Mouse (Mus musculus): ENCODE data around the gene Stip1. TPM values are rescaled to one million over a fixed set of nuclear protein-coding genes. Genes with fewer than 3 reads are reported as not detected.
"Not testable (repeated sequence)": the region's sequence is repeated elsewhere in the genome, so short reads cannot be mapped to it uniquely, and the experiment has no call there.

Gene Stip1
- polyA plus RNA-seq, 1 experiment from 2014 or later = 453 TPM

GRCm38 (mm10) chr19:6995255-6995991 is 44.3 kb downstream of the Stip1 start:
- ATAC-seq (ENCODE audit: insufficient number of reproducible peaks, low FRiP score, low TSS enrichment, low read depth) (no peak), DNase-seq (ENCODE audit: low spot score) (no peak)
- Histone ChIP-seq H3K4me3 (ENCODE audit: low read depth, low read length) (peak overlapping the region; percentile 52), H3K4me1 (ENCODE audit: control insufficient read depth, insufficient read depth, low read length) (peaks cover 20% of the 10 kb centered on the region), H3K9ac (ENCODE audit: low read length) (peak overlapping the region; percentile 55), H3K9me3 (ENCODE audit: control insufficient read depth, low read length) (no peaks in the 10 kb centered on the region), H3K27ac (replicated peaks; ENCODE audit: low read depth, low read length) (0 out of 2 replicates have a peak overlapping the region, but pooled peaks have one; percentile 33), H3K27me3 (ENCODE audit: control insufficient read depth, insufficient read depth, low read length) (no peaks in the 10 kb centered on the region), H3K36me3 (ENCODE audit: control insufficient read depth, insufficient read depth, low read length) (peaks cover 10% of the 10 kb centered on the region), H3K4me2 (ENCODE audit: low read depth, severe bottlenecking) (peak overlapping the region; percentile 82)
- WGBS = 49% methylated on average over 21 of the region's 21 CpGs

- H3K4me2 ChIP-seq (ENCODE audit: low read depth, severe bottlenecking) = peak overlapping the region; percentile 2; the same call in 1 of the 2 replicates
- no peak overlapping the region for H3K4me3 ChIP-seq (ENCODE audit: low read depth, low read length)
- H3K27ac ChIP-seq (replicated peaks; ENCODE audit: low read depth, low read length) = no peak overlapping the region
- DNase-seq (ENCODE audit: low spot score) (no peak), ATAC-seq (ENCODE audit: insufficient number of reproducible peaks, low FRiP score, low TSS enrichment, low read depth) (no peak)
- no peak overlapping the region for H3K9ac ChIP-seq (ENCODE audit: low read length)
- peaks cover 20% of the 10 kb centered on the region for H3K4me1 ChIP-seq (ENCODE audit: control insufficient read depth, insufficient read depth, low read length)
- WGBS = 78% methylated on average over 8 of the region's 8 CpGs
- H3K27me3 ChIP-seq (ENCODE audit: control insufficient read depth, insufficient read depth, low read length) = no peaks in the 10 kb centered on the region
- H3K9me3 ChIP-seq (ENCODE audit: control insufficient read depth, low read length) = no peaks in the 10 kb centered on the region
- H3K36me3 ChIP-seq (ENCODE audit: control insufficient read depth, insufficient read depth, low read length) = peaks cover 10% of the 10 kb centered on the region
These were observed 45.3 kb downstream of the Stip1 start for GRCm38 (mm10) chr19:6994489-6994888.

DNA sequence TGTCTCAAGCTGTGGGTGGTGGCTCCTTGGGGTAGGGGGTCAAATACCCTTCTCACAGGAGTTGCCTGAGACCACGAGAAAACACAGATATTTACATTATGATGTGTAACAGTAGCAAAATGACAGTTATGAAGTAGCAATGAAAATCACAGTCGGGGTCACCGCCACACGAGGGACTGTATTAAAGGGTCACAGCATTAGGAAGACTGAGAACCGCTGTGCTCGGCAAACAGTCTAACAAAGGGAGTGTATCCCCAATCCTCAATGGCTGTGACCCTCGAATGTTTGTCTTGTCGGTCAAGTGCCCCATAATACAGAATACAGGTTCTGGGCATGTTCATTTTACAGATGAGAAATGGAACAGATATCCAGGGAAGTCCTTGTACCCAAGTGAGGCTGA is 45.8 kb downstream of the Stip1 start:
- H3K4me3 ChIP-seq (ENCODE audit: low read depth, low read length) = no peak overlapping the region
- DNase-seq (ENCODE audit: low spot score) = no peak
- peaks cover 20% of the 10 kb centered on the region for H3K4me1 ChIP-seq (ENCODE audit: control insufficient read depth, insufficient read depth, low read length)
- no peak overlapping the region for H3K4me2 ChIP-seq (ENCODE audit: low read depth, severe bottlenecking)
- peaks cover 6% of the 10 kb centered on the region; the same call in 1 of the 2 replicates for H3K36me3 ChIP-seq (ENCODE audit: control insufficient read depth, insufficient read depth, low read length)
- H3K9ac ChIP-seq (ENCODE audit: low read length) = no peak overlapping the region
- 90% methylated on average over 8 of the region's 8 CpGs for WGBS
- no peak for ATAC-seq (ENCODE audit: insufficient number of reproducible peaks, low FRiP score, low TSS enrichment, low read depth)
- no peaks in the 10 kb centered on the region for H3K27me3 ChIP-seq (ENCODE audit: control insufficient read depth, insufficient read depth, low read length)
- H3K27ac ChIP-seq (replicated peaks; ENCODE audit: low read depth, low read length) = no peak overlapping the region
- no peaks in the 10 kb centered on the region for H3K9me3 ChIP-seq (ENCODE audit: control insufficient read depth, low read length)

DNA sequence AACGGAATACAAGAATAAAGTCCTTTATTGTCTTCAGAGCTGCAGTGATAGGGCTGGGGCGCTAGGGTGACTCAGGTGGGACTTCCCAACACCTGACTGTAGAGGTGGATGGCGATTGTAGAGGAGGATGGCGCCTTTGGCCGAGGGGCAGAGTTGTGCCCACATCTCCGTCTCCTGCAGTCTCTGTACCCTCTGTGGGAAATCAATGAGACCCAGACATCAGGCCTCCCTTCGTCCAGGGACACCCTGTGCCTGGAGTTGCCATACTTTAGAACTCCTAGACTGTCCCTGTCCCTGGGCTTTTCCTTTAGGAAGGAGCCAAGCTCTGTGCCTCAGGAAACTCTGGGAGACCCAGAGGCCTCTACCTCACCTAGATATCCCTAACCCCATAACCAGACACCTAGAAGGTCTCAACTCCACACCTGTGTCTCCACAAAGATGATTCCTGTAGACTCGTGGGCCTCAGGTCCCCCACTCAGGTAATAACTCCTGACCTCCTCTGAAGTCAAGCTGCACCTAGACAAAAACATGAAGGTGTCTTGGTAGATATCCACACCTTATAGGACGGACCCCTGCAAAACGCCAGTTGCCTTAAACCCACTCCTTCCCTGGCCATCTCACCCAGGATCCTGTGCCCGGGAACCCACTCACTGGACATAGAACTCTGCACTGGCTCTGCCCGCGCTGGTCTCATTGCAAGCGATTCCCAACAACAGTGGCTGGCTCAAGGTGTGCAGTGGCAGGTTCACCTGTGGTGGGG is 46.6 kb downstream of the Stip1 start:
- 61% methylated on average over 14 of the region's 14 CpGs for WGBS
- DNase-seq (ENCODE audit: low spot score) (no peak), ATAC-seq (ENCODE audit: insufficient number of reproducible peaks, low FRiP score, low TSS enrichment, low read depth) (no peak)
- peak overlapping the region; percentile 54 for H3K9ac ChIP-seq (ENCODE audit: low read length)
- peaks cover 2% of the 10 kb centered on the region; the same call in 1 of the 2 replicates for H3K36me3 ChIP-seq (ENCODE audit: control insufficient read depth, insufficient read depth, low read length)
- no peaks in the 10 kb centered on the region for H3K9me3 ChIP-seq (ENCODE audit: control insufficient read depth, low read length)
- peak overlapping the region; percentile 95 for H3K4me2 ChIP-seq (ENCODE audit: low read depth, severe bottlenecking)
- H3K4me1 ChIP-seq (ENCODE audit: control insufficient read depth, insufficient read depth, low read length) = peaks cover 21% of the 10 kb centered on the region
- peak overlapping the region; percentile 45 for H3K4me3 ChIP-seq (ENCODE audit: low read depth, low read length)
- H3K27me3 ChIP-seq (ENCODE audit: control insufficient read depth, insufficient read depth, low read length) = no peaks in the 10 kb centered on the region
- no peak overlapping the region for H3K27ac ChIP-seq (replicated peaks; ENCODE audit: low read depth, low read length)

DNA sequence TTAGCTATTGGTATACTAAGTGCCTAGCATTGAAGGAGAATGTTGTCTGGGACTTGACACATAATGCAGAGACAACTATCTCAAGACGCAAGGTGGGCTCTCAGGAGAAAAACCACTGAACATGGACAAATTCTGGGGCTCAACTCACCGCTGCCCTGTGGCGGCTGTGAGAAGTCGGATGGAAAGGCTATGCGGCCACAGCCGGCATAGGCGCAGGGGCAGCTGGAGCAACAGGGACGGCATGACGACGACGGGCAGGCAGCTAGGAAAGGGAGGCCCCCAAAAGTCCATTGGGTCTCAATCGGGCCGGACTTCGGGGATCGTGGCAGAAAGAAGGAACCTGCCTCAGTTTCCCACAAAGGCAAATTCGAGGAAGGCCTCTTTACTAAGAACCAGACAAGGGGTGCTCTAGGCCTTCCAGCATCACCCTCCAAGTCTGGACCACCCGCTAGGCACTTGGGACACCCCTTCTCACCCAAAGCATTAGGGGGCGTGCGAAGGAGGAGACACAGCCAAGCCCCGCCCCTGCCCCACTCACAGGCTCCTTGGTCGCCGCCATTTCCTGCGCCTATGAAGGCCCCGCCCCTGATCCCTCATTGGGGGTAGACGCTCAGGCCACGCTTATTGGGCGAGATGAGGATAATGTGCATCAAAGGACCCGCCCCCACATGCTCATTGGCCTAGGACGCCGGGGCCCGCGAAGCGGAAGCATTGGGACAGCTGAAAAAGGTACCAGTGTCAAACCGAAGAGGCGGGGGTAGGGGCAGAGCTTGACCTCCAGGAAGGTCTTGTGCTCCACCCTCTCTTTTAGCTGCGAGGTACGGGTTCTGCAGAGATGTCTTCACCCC is 47.5 kb downstream of the Stip1 start, which contains the start of gene Dnajc4:
Gene Dnajc4, minus strand, starts transcription at position 562 of the 848 bp plus-strand sequence.
- peak within 1 kb of the TSS; percentile 45 for H3K4me3 ChIP-seq (ENCODE audit: low read depth, low read length)
- no peak within 1 kb of the TSS for H3K27ac ChIP-seq (replicated peaks; ENCODE audit: low read depth, low read length)
- peak within 1 kb of the TSS; percentile 70 for H3K9ac ChIP-seq (ENCODE audit: low read length)
- H3K4me1 ChIP-seq (ENCODE audit: control insufficient read depth, insufficient read depth, low read length) = peaks cover 25% of the 10 kb centered on the region
- ATAC-seq (ENCODE audit: insufficient number of reproducible peaks, low FRiP score, low TSS enrichment, low read depth) (peak; percentile 86), DNase-seq (ENCODE audit: low spot score) (peak; percentile 96)
- no peaks in the 10 kb centered on the region for H3K9me3 ChIP-seq (ENCODE audit: control insufficient read depth, low read length)
- no peaks in the 10 kb centered on the region for H3K36me3 ChIP-seq (ENCODE audit: control insufficient read depth, insufficient read depth, low read length)
- peak within 1 kb of the TSS; percentile 95 for H3K4me2 ChIP-seq (ENCODE audit: low read depth, severe bottlenecking)
- H3K27me3 ChIP-seq (ENCODE audit: control insufficient read depth, insufficient read depth, low read length) = no peaks in the 10 kb centered on the region
- WGBS = 3% methylated on average over 37 of the region's 37 CpGs

DNA sequence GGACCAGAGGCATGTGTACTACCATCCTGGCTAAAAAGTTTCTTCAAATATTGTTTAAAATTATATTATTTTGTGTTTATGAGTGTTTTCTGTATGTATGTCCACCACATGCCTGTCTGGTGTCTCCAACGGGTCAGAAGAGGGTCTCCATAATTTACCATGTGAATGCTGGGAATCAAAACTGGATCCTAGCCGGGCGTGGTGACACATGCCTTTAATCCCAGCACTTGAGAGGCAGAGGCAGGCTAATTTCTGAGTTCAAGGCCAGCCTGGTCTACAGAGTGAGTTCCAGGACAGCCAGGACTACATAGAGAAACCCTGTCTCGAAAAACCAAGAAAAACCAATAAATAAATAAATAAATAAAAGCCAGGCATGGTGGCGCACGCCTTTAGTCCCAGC is 48.6 kb downstream of the Stip1 start:
- H3K27ac ChIP-seq (replicated peaks; ENCODE audit: low read depth, low read length); H3K9ac ChIP-seq (ENCODE audit: low read length); H3K27me3 ChIP-seq (ENCODE audit: control insufficient read depth, insufficient read depth, low read length); H3K4me2 ChIP-seq (ENCODE audit: low read depth, severe bottlenecking); ATAC-seq (ENCODE audit: insufficient number of reproducible peaks, low FRiP score, low TSS enrichment, low read depth); H3K9me3 ChIP-seq (ENCODE audit: control insufficient read depth, low read length); H3K36me3 ChIP-seq (ENCODE audit: control insufficient read depth, insufficient read depth, low read length); DNase-seq (ENCODE audit: low spot score); H3K4me3 ChIP-seq (ENCODE audit: low read depth, low read length): not testable (repeated sequence)
- 96% methylated on average over 6 of the region's 6 CpGs for WGBS
- H3K4me1 ChIP-seq (ENCODE audit: control insufficient read depth, insufficient read depth, low read length) = peaks cover 24% of the 10 kb centered on the region

DNA sequence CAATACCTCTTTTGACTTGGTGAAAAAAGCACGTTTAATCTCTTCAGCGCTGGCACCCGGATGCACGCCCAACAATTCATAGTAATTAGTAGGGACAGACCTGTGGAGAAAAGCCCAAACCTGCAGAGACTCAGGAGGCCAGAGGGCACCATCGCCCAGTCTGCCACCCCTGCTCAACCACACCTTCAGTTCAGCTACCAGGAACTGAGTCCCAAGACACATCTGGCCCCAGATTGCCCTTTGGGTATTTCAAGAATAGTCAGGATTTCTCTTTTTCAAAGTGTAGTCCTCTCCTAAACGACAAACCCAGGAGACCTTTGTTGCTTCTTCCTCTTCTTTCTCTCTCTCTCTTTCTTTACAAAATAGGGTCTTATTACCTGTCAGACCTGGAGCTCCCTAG is 49.1 kb downstream of the Stip1 start:
- WGBS = 90% methylated on average over 6 of the region's 6 CpGs
- no peak overlapping the region for H3K9ac ChIP-seq (ENCODE audit: low read length)
- no peak for DNase-seq (ENCODE audit: low spot score)
- ATAC-seq (ENCODE audit: insufficient number of reproducible peaks, low FRiP score, low TSS enrichment, low read depth) = no peak
- no peak overlapping the region for H3K27ac ChIP-seq (replicated peaks; ENCODE audit: low read depth, low read length)
- H3K4me2 ChIP-seq (ENCODE audit: low read depth, severe bottlenecking) = no peak overlapping the region
- H3K4me1 ChIP-seq (ENCODE audit: control insufficient read depth, insufficient read depth, low read length) = peaks cover 26% of the 10 kb centered on the region
- no peaks in the 10 kb centered on the region for H3K36me3 ChIP-seq (ENCODE audit: control insufficient read depth, insufficient read depth, low read length)
- no peak overlapping the region for H3K4me3 ChIP-seq (ENCODE audit: low read depth, low read length)
- H3K27me3 ChIP-seq (ENCODE audit: control insufficient read depth, insufficient read depth, low read length) = no peaks in the 10 kb centered on the region
- no peaks in the 10 kb centered on the region for H3K9me3 ChIP-seq (ENCODE audit: control insufficient read depth, low read length)

- Histone ChIP-seq H3K4me1 (ENCODE audit: control insufficient read depth, insufficient read depth, low read length) (peaks cover 19% of the 10 kb centered on the region), H3K4me3 (ENCODE audit: low read depth, low read length) (no peak overlapping the region)
- no peak for DNase-seq (ENCODE audit: low spot score)
These were observed 50.5 kb downstream of the Stip1 start for GRCm38 (mm10) chr19:6989251-6989650.

More at GRCm38 (mm10) chr19:6989251-6989650, 50.5 kb downstream of the Stip1 start:
- peaks cover 3% of the 10 kb centered on the region; the same call in 1 of the 2 replicates for H3K36me3 ChIP-seq (ENCODE audit: control insufficient read depth, insufficient read depth, low read length)
- no peak overlapping the region for H3K9ac ChIP-seq (ENCODE audit: low read length)
- ATAC-seq (ENCODE audit: insufficient number of reproducible peaks, low FRiP score, low TSS enrichment, low read depth) = no peak
- WGBS = 83% methylated on average over 8 of the region's 8 CpGs
- H3K27ac ChIP-seq (replicated peaks; ENCODE audit: low read depth, low read length) = no peak overlapping the region
- no peaks in the 10 kb centered on the region for H3K9me3 ChIP-seq (ENCODE audit: control insufficient read depth, low read length)
- no peak overlapping the region for H3K4me2 ChIP-seq (ENCODE audit: low read depth, severe bottlenecking)
- no peaks in the 10 kb centered on the region for H3K27me3 ChIP-seq (ENCODE audit: control insufficient read depth, insufficient read depth, low read length)

Measured in limb, embryonic 11.5 days (tissue).